Mouse (Mus musculus): ENCODE measurements at regions not wholly inside any gene's neighbourhood (a gene's known extent, or its start where the extent isn't known, plus 50 kb on each side); places are given as distances from the start of the nearest gene placed in this dataset.

DNA sequence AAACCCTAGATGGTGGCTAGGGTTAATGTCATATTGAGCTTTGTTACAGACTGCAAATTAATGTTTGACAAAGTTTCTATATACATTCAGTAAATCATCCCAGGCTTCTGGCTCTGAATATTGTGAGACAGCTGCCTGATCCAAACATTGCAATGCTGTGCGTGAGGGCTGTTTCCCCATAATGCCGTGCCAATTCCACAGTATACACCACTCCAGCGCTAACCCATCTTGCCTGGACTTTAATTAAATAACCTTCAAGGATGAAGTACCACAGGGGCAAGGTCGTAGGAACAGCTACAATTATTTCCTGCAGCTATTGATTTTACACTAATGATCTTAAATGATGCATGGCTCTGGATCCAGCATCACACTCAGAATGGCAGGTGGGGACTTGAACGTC, 704.6 kb upstream of the Lrrc4c start:
- TF ChIP-seq CTCF (IDR thresholded peaks at IDR 0.05; ENCODE audit: low read depth, low read length), result no peak
- TF ChIP-seq POLR2A (IDR thresholded peaks at IDR 0.05; ENCODE audit: insufficient read depth, low read length), result no peak
